Mouse (Mus musculus) skeletal muscle tissue, postnatal 0 days (tissue): Measurements from ENCODE around the gene Nlrc4. TPM values are rescaled to one million over a fixed set of nuclear protein-coding genes. Genes with fewer than 3 reads are reported as not detected.

Experiments
- polyA plus RNA-seq: library from polyadenylated mRNA; unstranded; fragments of >200 nt; fragmentation: Nextera tagmentation; extraction: Ambion mirVana; gene quantifications from 2 replicates; pipeline ENCODE4 v1.2.1, GENCODE M21; 2015

Gene Nlrc4
- polyA plus RNA-seq = 0.26 and 0.32 TPM in 2 replicates

GRCm38 (mm10) chr17:74458711-74459408 lies at the start of gene Nlrc4:
Gene Nlrc4 (minus strand): TSS chr17:74459142.

GRCm38 (mm10) chr17:74489024-74489900 lies 30.3 kb upstream of the Nlrc4 start, which contains the start of gene Yipf4:
Gene Yipf4 (plus strand): TSS chr17:74489493.

GRCm38 (mm10) chr17:74395383-74396065 lies 63.4 kb downstream of the Nlrc4 start, which contains the start of gene Slc30a6:
Gene Slc30a6 (plus strand): TSS chr17:74395608.

Other genes with a start within 250 kb of the Nlrc4 start
- 66.5 and 71.3 TPM in 2 replicates for gene Memo1, start 163.6 kb downstream of the Nlrc4 start, polyA plus RNA-seq
- 168 and 176 TPM in 2 replicates for gene Dpy30, start 135.2 kb downstream of the Nlrc4 start, polyA plus RNA-seq
- 15.2 and 17.1 TPM in 2 replicates for gene Spast, start 120.2 kb downstream of the Nlrc4 start, polyA plus RNA-seq
- 13.3 and 17.2 TPM in 2 replicates for gene Slc30a6, start 63.5 kb downstream of the Nlrc4 start, polyA plus RNA-seq
- gene Yipf4, start 30.4 kb upstream of the Nlrc4 start, polyA plus RNA-seq = 50.4 and 55.3 TPM in 2 replicates
- 48.4 and 50.8 TPM in 2 replicates for gene Birc6, start 69.2 kb upstream of the Nlrc4 start, polyA plus RNA-seq